Mouse (Mus musculus) heart, postnatal 36 days (tissue): ENCODE data around the gene Inhbc. TPM values are rescaled to one million over a fixed set of nuclear protein-coding genes. Genes with fewer than 3 reads are reported as not detected.
"Not testable (repeated sequence)": the region's sequence is repeated elsewhere in the genome, so short reads cannot be mapped to it uniquely, and the experiment has no call there.

Experiments
- DNase-seq, 2 experiments: peaks; one replicate each; pipeline ENCODE4 v3.0.0; 2021 to 2022
- intact Hi-C: fragments of 180-260 bp; cut with DNase I; formaldehyde crosslinking; loops from one replicate; pipeline ENCODE4 v1.15.1; 2025
- total RNA-seq, 2 experiments: library from RNA; stranded (reverse); gene quantifications; 2 replicates each; pipeline ENCODE4 v1.2.3; 2021

Gene Inhbc
- total RNA-seq, 2 experiments from 2014 or later, result not detected

DNA sequence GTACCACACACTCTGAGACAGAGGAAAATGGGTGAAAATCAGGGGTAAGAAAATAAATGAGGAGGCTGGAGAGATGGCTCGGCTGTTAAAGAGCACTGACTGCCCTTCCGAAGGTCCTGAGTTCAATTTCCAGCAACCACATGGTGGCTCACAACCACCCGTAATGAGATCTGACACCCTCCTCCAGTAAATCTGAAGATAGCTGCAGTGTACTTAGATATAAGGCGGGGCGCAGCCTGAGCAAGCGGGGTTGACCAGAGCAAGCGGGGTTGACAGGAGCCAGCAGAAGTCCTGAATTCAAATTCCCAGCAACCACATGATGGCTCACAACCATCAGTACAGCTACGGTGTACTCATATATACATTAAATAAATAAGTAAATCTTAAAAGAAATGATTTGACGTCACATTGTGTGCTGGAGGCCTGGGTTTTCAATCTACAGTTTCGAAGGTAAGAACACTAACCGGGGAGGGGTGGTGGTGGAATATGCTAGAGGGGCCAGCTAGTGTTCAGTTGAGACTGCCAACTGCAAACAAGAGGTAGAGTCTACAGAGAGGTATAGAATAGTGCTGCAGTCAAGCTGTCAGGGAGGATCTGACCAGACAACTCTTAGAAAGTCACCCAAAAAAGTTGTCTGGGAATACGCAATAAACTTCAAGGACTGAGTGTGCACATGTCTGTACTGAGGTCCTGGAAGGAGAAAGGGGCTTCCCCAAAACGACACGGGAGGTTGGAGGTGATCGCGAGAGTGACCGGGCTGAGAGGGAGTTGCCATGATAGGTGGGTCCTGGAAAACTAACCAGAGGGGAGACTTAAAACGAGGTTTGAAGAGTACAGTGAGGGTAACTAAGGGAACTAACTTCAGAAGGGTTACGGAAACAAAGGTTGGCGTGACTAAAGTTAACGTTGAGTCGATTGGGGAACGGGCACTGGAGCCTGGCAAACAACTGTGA is 59.4 kb downstream of the Inhbc start:
- intact Hi-C loops, result loop anchor here (1.0 kb wide), 1 partner anchor 19 kb away; no protein-coding TSS in a partner anchor
- no peak for DNase-seq

DNA sequence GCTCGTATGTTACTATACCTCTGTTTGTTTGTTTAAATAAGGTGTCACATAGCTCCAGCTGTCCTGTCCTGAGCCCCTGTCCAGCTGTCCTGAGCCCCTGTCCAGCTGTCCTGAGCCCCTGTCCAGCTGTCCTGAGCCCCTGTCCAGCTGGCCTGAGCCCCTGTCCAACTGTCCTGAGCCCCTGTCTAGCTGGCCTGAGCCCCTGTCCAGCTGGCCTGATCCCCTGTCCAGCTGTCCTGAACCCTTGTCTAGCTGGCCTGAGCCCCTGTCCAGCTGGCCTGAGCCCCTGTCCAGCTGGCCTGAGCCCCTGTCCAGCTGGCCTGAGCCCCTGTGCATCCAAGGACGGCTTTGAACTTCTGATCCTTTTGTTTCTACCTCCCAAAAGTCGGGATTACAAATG is 61.1 kb downstream of the Inhbc start:
- DNase-seq, intact Hi-C loops: not testable (repeated sequence)

Other genes with a start within 250 kb of the Inhbc start
- gene Os9, start 249.3 kb downstream of the Inhbc start, total RNA-seq, result 10 to 100 TPM; 25.2 to 29.7 TPM
- 1 to 10 TPM; 1.6 to 2.7 TPM for gene B4galnt1, start 205.2 kb downstream of the Inhbc start, total RNA-seq
- 10 to 100 TPM; 17.2 to 23.1 TPM for gene Slc26a10, start 189.8 kb downstream of the Inhbc start, total RNA-seq
- 10 to 100 TPM; 12.4 to 12.8 TPM for gene Arhgef25, start 180.3 kb downstream of the Inhbc start, total RNA-seq
- 10 to 100 TPM; 25.8 to 29.4 TPM for gene Dtx3, start 174.7 kb downstream of the Inhbc start, total RNA-seq
- 10 to 100 TPM; 26.9 to 29.9 TPM for gene Pip4k2c, start 158.8 kb downstream of the Inhbc start, total RNA-seq
- under 1 TPM; 0.41 to 0.92 TPM for gene Kif5a, start 107.1 kb downstream of the Inhbc start, total RNA-seq
- 100 to 1,000 TPM; 144 to 154 TPM for gene Dctn2, start 104.1 kb downstream of the Inhbc start, total RNA-seq
- gene Mbd6, start 81.4 kb downstream of the Inhbc start, total RNA-seq, result 10 to 100 TPM; 22.0 to 24.2 TPM
- gene Mars, start 58.6 kb downstream of the Inhbc start, total RNA-seq, result 10 to 100 TPM; 41.0 to 46.4 TPM
- gene Arhgap9, start 48.5 kb downstream of the Inhbc start, total RNA-seq, result 1 to 10 TPM; 3.1 to 3.6 TPM
- 1 to 10 TPM; 1.0 to 2.6 TPM for gene Gli1, start 28.5 kb downstream of the Inhbc start, total RNA-seq
- not detected for gene Inhbe, start 16.0 kb downstream of the Inhbc start, total RNA-seq
- gene R3hdm2, start 9.9 kb upstream of the Inhbc start, total RNA-seq, result 100 to 1,000 TPM; 150 to 169 TPM
- under 1 TPM; 0.51 to 0.64 TPM for gene Stac3, start 131.3 kb upstream of the Inhbc start, total RNA-seq
- gene Ndufa4l2, start 144.5 kb upstream of the Inhbc start, total RNA-seq, result 10 to 100 TPM; 26.0 to 27.6 TPM
- 10 to 100 TPM; 43.8 to 44.3 TPM for gene Shmt2, start 152.0 kb upstream of the Inhbc start, total RNA-seq
- gene Nxph4, start 164.1 kb upstream of the Inhbc start, total RNA-seq, result under 1 TPM; 0.28 to 0.41 TPM